Mouse (Mus musculus): ENCODE data around the gene Rtn1. TPM values are rescaled to one million over a fixed set of nuclear protein-coding genes. Genes with fewer than 3 reads are reported as not detected.

The Rtn1 gene
- polyA plus RNA-seq, 1 experiment from 2014 or later, result 1,321 TPM

GRCm38 (mm10) chr12:72223557-72224102 is 185.2 kb downstream of the Rtn1 start:
- no peak for ATAC-seq
- Histone ChIP-seq H3K9me3 (replicated peaks; ENCODE audit: control insufficient read depth, low read length) (no peaks in the 10 kb centered on the region), H3K4me2 (ENCODE audit: low read length) (no peak overlapping the region), H3K27ac (ENCODE audit: low read depth, low read length) (no peak overlapping the region), H3K4me3 (ENCODE audit: low read depth, low read length) (no peak overlapping the region), H3K36me3 (ENCODE audit: control insufficient read depth, insufficient read depth, low read length) (peaks cover 54% of the 10 kb centered on the region), H3K4me1 (ENCODE audit: control insufficient read depth, insufficient read depth, low read length) (no peaks in the 10 kb centered on the region), H3K9ac (ENCODE audit: low read length) (no peak overlapping the region), H3K27me3 (replicated peaks; ENCODE audit: control insufficient read depth, insufficient read depth, low read length) (no peaks in the 10 kb centered on the region)
- DNase-seq (ENCODE audit: low spot score), result no peak
- WGBS, result 95% methylated on average over 16 of the region's 16 CpGs

GRCm38 (mm10) chr12:72213554-72213953 is 195.3 kb downstream of the Rtn1 start:
- no peaks in the 10 kb centered on the region for H3K9me3 ChIP-seq (replicated peaks; ENCODE audit: control insufficient read depth, low read length)
- no peaks in the 10 kb centered on the region for H3K4me1 ChIP-seq (ENCODE audit: control insufficient read depth, insufficient read depth, low read length)
- H3K9ac ChIP-seq (ENCODE audit: low read length), result no peak overlapping the region
- no peak overlapping the region for H3K27ac ChIP-seq (ENCODE audit: low read depth, low read length)
- no peak overlapping the region for H3K4me3 ChIP-seq (ENCODE audit: low read depth, low read length)
- ATAC-seq, result no peak
- DNase-seq (ENCODE audit: low spot score), result no peak
- H3K4me2 ChIP-seq (ENCODE audit: low read length), result no peak overlapping the region
- H3K27me3 ChIP-seq (replicated peaks; ENCODE audit: control insufficient read depth, insufficient read depth, low read length), result no peaks in the 10 kb centered on the region
- 58% methylated on average over 5 of the region's 5 CpGs for WGBS
- H3K36me3 ChIP-seq (ENCODE audit: control insufficient read depth, insufficient read depth, low read length), result peaks cover 92% of the 10 kb centered on the region

GRCm38 (mm10) chr12:72200828-72201227 is 208.0 kb downstream of the Rtn1 start:
- Histone ChIP-seq H3K9me3 (replicated peaks; ENCODE audit: control insufficient read depth, low read length) (no peaks in the 10 kb centered on the region), H3K4me3 (ENCODE audit: low read depth, low read length) (no peak overlapping the region), H3K36me3 (ENCODE audit: control insufficient read depth, insufficient read depth, low read length) (no peaks in the 10 kb centered on the region), H3K27ac (ENCODE audit: low read depth, low read length) (no peak overlapping the region), H3K9ac (ENCODE audit: low read length) (no peak overlapping the region), H3K4me1 (ENCODE audit: control insufficient read depth, insufficient read depth, low read length) (no peaks in the 10 kb centered on the region; the same call in 1 of the 2 replicates), H3K27me3 (replicated peaks; ENCODE audit: control insufficient read depth, insufficient read depth, low read length) (no peaks in the 10 kb centered on the region), H3K4me2 (ENCODE audit: low read length) (no peak overlapping the region)
- no peak for DNase-seq (ENCODE audit: low spot score)
- 90% methylated on average over 3 of the region's 3 CpGs for WGBS
- ATAC-seq, result no peak

DNA sequence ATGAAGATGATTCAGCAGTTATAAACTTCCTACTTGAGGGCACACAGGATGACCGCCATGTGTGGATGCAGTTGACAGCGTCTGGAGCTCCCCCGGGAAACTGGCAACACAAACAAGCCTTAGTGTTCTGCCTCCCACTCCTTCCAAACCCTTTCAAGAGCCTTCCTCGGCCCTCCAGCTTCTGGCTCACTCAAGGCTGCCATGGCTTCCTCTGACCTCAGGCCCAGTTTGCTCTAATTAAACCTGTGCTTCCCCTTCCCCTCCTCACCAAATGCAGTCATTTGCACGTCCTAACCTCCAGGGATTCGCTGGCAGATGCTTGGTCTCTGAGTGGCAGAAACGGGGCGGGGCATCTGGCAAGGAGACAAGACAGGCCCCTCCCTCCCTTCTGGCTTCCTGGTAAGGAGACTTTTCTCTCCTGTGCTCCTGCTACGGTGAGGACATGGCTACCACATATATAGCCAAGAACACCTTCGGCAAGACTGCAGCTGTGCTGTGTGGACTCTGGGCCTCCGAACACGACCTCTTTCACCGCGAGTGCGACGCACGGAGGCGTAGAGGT is 210.8 kb downstream of the Rtn1 start:
- Histone ChIP-seq H3K4me2 (ENCODE audit: low read length) (no peak overlapping the region), H3K27me3 (replicated peaks; ENCODE audit: control insufficient read depth, insufficient read depth, low read length) (no peaks in the 10 kb centered on the region), H3K9me3 (replicated peaks; ENCODE audit: control insufficient read depth, low read length) (no peaks in the 10 kb centered on the region), H3K36me3 (ENCODE audit: control insufficient read depth, insufficient read depth, low read length) (no peaks in the 10 kb centered on the region), H3K9ac (ENCODE audit: low read length) (no peak overlapping the region), H3K4me1 (ENCODE audit: control insufficient read depth, insufficient read depth, low read length) (no peaks in the 10 kb centered on the region; the same call in 1 of the 2 replicates), H3K4me3 (ENCODE audit: low read depth, low read length) (no peak overlapping the region), H3K27ac (ENCODE audit: low read depth, low read length) (no peak overlapping the region)
- ATAC-seq, result peak; percentile 85
- 54% methylated on average over 18 of the region's 18 CpGs for WGBS
- DNase-seq (ENCODE audit: low spot score), result peak; percentile 76

- H3K36me3 ChIP-seq (ENCODE audit: control insufficient read depth, insufficient read depth, low read length), result no peaks in the 10 kb centered on the region
- no peak overlapping the region for H3K27ac ChIP-seq (ENCODE audit: low read depth, low read length)
- H3K4me1 ChIP-seq (ENCODE audit: control insufficient read depth, insufficient read depth, low read length), result no peaks in the 10 kb centered on the region; the same call in 1 of the 2 replicates
- ATAC-seq (no peak), DNase-seq (ENCODE audit: low spot score) (no peak)
- WGBS, result 83% methylated on average over 7 of the region's 7 CpGs
- H3K9ac ChIP-seq (ENCODE audit: low read length), result no peak overlapping the region
- H3K9me3 ChIP-seq (replicated peaks; ENCODE audit: control insufficient read depth, low read length), result no peaks in the 10 kb centered on the region
- no peaks in the 10 kb centered on the region for H3K27me3 ChIP-seq (replicated peaks; ENCODE audit: control insufficient read depth, insufficient read depth, low read length)
- H3K4me3 ChIP-seq (ENCODE audit: low read depth, low read length), result no peak overlapping the region
- H3K4me2 ChIP-seq (ENCODE audit: low read length), result no peak overlapping the region
These were observed 211.4 kb downstream of the Rtn1 start for GRCm38 (mm10) chr12:72197434-72197833.

DNA sequence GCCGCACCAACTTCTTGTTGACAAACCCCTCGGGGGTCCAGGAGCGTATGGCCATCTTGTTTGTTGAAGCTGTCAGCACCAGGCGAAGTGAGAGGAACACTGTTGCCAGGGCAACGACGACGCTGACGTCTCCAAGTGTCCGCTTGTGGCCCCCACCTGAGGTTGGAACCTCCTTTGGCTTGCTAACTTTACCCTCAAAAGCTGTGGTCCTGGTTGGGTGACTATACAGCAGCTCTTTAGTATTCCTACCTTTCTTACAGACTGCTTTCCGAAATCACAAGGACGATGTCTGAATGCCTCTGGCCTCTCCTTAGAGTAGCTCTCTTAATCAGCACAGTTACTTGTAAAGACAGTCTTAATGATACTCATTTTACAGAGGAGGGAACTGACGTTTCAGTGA is 223.9 kb downstream of the Rtn1 start, which contains the start of gene Ccdc175:
Gene Ccdc175 (minus strand): TSS at position 101 of the 400 bp plus-strand sequence.
- Histone ChIP-seq H3K9me3 (replicated peaks; ENCODE audit: control insufficient read depth, low read length) (no peaks in the 10 kb centered on the region), H3K4me2 (ENCODE audit: low read length) (no peak within 1 kb of the TSS), H3K4me1 (ENCODE audit: control insufficient read depth, insufficient read depth, low read length) (no peaks in the 10 kb centered on the region), H3K27ac (ENCODE audit: low read depth, low read length) (no peak within 1 kb of the TSS), H3K36me3 (ENCODE audit: control insufficient read depth, insufficient read depth, low read length) (no peaks in the 10 kb centered on the region), H3K4me3 (ENCODE audit: low read depth, low read length) (no peak within 1 kb of the TSS), H3K27me3 (replicated peaks; ENCODE audit: control insufficient read depth, insufficient read depth, low read length) (no peaks in the 10 kb centered on the region), H3K9ac (ENCODE audit: low read length) (no peak within 1 kb of the TSS)
- WGBS, result 84% methylated on average over 12 of the region's 12 CpGs
- ATAC-seq (no peak), DNase-seq (ENCODE audit: low spot score) (no peak)

GRCm38 (mm10) chr12:72179561-72179960 is 229.3 kb downstream of the Rtn1 start:
- Histone ChIP-seq H3K4me2 (ENCODE audit: low read length) (no peak overlapping the region), H3K9me3 (replicated peaks; ENCODE audit: control insufficient read depth, low read length) (no peaks in the 10 kb centered on the region), H3K4me3 (ENCODE audit: low read depth, low read length) (no peak overlapping the region), H3K27me3 (replicated peaks; ENCODE audit: control insufficient read depth, insufficient read depth, low read length) (no peaks in the 10 kb centered on the region), H3K27ac (ENCODE audit: low read depth, low read length) (no peak overlapping the region), H3K9ac (ENCODE audit: low read length) (no peak overlapping the region), H3K36me3 (ENCODE audit: control insufficient read depth, insufficient read depth, low read length) (no peaks in the 10 kb centered on the region), H3K4me1 (ENCODE audit: control insufficient read depth, insufficient read depth, low read length) (no peaks in the 10 kb centered on the region)
- WGBS, result 78% methylated on average over 4 of the region's 4 CpGs
- ATAC-seq (no peak), DNase-seq (ENCODE audit: low spot score) (no peak)

GRCm38 (mm10) chr12:72178322-72178721 is 230.5 kb downstream of the Rtn1 start:
- ATAC-seq (no peak), DNase-seq (ENCODE audit: low spot score) (no peak)
- no peaks in the 10 kb centered on the region for H3K36me3 ChIP-seq (ENCODE audit: control insufficient read depth, insufficient read depth, low read length)
- H3K27me3 ChIP-seq (replicated peaks; ENCODE audit: control insufficient read depth, insufficient read depth, low read length), result no peaks in the 10 kb centered on the region
- 85% methylated on average over 3 of the region's 3 CpGs for whole genome bisulfite sequencing
- H3K4me3 ChIP-seq (ENCODE audit: low read depth, low read length), result no peak overlapping the region
- H3K27ac ChIP-seq (ENCODE audit: low read depth, low read length), result no peak overlapping the region
- H3K4me1 ChIP-seq (ENCODE audit: control insufficient read depth, insufficient read depth, low read length), result no peaks in the 10 kb centered on the region
- no peak overlapping the region for H3K9ac ChIP-seq (ENCODE audit: low read length)
- H3K9me3 ChIP-seq (replicated peaks; ENCODE audit: control insufficient read depth, low read length), result no peaks in the 10 kb centered on the region
- no peak overlapping the region for H3K4me2 ChIP-seq (ENCODE audit: low read length)

All from forebrain, embryonic 14.5 days (tissue).